Mouse (Mus musculus): Measurements from ENCODE around the gene Kctd8. TPM values are rescaled to one million over a fixed set of nuclear protein-coding genes. Genes with fewer than 3 reads are reported as not detected.
"Not testable (repeated sequence)": the region's sequence is repeated elsewhere in the genome, so short reads cannot be mapped to it uniquely, and the experiment has no call there.

Gene Kctd8
- total RNA-seq (2021), result 1 to 10 TPM; 5.1 to 5.9 TPM

GRCm38 (mm10) chr5:69340919-69341801 lies at the start of gene Kctd8:
Kctd8 (minus strand) TSS chr5:69341679.
- DNase-seq, result peak; percentile 65 to 69

GRCm38 (mm10) chr5:69379072-69379471 lies 37.6 kb upstream of the Kctd8 start:
- DNase-seq, result no peak

- DNase-seq, result no peak
Measured at GRCm38 (mm10) chr5:69350596-69350995, 9.1 kb upstream of the Kctd8 start.

- DNase-seq, result peak; percentile 33 to 56
Measured at GRCm38 (mm10) chr5:69340102-69340918, 1.2 kb downstream of the Kctd8 start.

- DNase-seq, result no peak
Measured at GRCm38 (mm10) chr5:69339623-69339970, 1.9 kb downstream of the Kctd8 start.

GRCm38 (mm10) chr5:69338916-69339622 lies 2.4 kb downstream of the Kctd8 start:
- no peak for DNase-seq

GRCm38 (mm10) chr5:69327561-69327960 lies 13.9 kb downstream of the Kctd8 start:
- DNase-seq, result no peak

GRCm38 (mm10) chr5:69324566-69325230 lies 16.8 kb downstream of the Kctd8 start:
- no peak for DNase-seq

- DNase-seq, result no peak
Measured at GRCm38 (mm10) chr5:69312611-69313010, 28.9 kb downstream of the Kctd8 start.

GRCm38 (mm10) chr5:69301665-69302064 lies 39.8 kb downstream of the Kctd8 start:
- no peak for DNase-seq

- DNase-seq, result no peak
Measured at GRCm38 (mm10) chr5:69292353-69292752, 49.1 kb downstream of the Kctd8 start.

GRCm38 (mm10) chr5:69284359-69284758 lies 57.1 kb downstream of the Kctd8 start:
- DNase-seq, result no peak

GRCm38 (mm10) chr5:69252366-69252765 lies 89.1 kb downstream of the Kctd8 start:
- DNase-seq, result no peak

- no peak for DNase-seq
Measured at GRCm38 (mm10) chr5:69241931-69242330, 99.5 kb downstream of the Kctd8 start.

- DNase-seq, result no peak
Measured at GRCm38 (mm10) chr5:69233560-69233959, 107.9 kb downstream of the Kctd8 start.

GRCm38 (mm10) chr5:69231649-69232048 lies 109.8 kb downstream of the Kctd8 start:
- not testable (repeated sequence) for DNase-seq

GRCm38 (mm10) chr5:69227147-69227546 lies 114.3 kb downstream of the Kctd8 start:
- no peak for DNase-seq

GRCm38 (mm10) chr5:69222608-69223007 lies 118.9 kb downstream of the Kctd8 start:
- DNase-seq, result no peak

- no peak for DNase-seq
Measured at GRCm38 (mm10) chr5:69215216-69215615, 126.3 kb downstream of the Kctd8 start.

- DNase-seq, result no peak
Measured at GRCm38 (mm10) chr5:69209401-69209800, 132.1 kb downstream of the Kctd8 start.

GRCm38 (mm10) chr5:69207713-69208112 lies 133.8 kb downstream of the Kctd8 start:
- DNase-seq, result no peak

- DNase-seq, result no peak
Measured at GRCm38 (mm10) chr5:69159897-69160509, 181.5 kb downstream of the Kctd8 start.

Measured in layer of hippocampus, postnatal 36 days (tissue).